In the genomic region with DNA sequence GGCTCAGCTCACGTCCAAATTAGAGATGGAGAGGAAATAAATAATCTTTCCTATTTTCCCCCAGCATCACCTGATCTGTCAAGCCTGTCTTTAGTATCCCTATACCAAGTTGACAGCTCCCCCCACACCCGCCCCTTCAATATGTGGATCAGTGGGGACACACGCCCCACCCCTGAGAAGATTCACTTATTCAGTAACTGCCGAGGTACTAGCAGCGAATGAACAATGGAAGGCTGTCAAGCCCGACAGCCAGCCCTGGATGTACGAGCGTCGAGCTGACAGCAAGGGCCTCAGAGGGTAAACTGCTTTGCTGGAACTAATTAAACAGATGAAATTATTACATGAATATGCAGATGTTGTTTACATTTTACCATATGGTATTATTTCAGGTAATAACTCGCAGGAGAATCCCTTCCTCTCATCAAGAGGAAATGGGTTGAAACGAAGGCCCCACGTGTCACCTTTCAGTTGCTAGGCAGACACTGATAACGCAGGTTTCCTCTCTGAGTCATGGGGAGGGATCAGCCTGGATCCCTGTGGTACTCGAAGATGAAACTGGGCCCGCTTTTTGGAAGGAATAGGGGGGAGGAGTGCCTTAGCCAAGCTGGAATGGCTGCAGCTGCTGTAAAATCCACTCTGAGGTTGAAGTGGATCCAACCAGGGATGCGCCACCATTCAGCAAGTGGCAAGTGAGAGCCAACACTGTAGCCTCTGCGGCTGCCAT, we compare ENCODE assay signal across 16 mouse cellular contexts.
A peak's percentile ranks its signal among the peaks of the same experiment; 100 is the strongest.
DNase-seq lines count a peak whose midpoint lies in the region; ATAC-seq lines count a peak whose summit lies in the region.
"Had no signal": no experiment of that assay in that cellular context is flagged by ENCODE, and none has a peak within 500 bp of the region (broad histone marks: within the 10 kb centered on the region; RNA-seq: fewer than 3 reads in every experiment).

No protein-coding gene starts in this region.

- no peaks in the 10 kb centered on the region for H3K9me3 ChIP-seq in midbrain, embryonic 13.5 days
- no peaks in the 10 kb centered on the region for H3K9me3 ChIP-seq in midbrain, embryonic 11.5 days (ENCODE audit: control insufficient read depth, low read length)
- no peaks in the 10 kb centered on the region for H3K9me3 ChIP-seq in hindbrain, embryonic 11.5 days (ENCODE audit: control insufficient read depth, low read length)
- no peaks in the 10 kb centered on the region for H3K9me3 ChIP-seq in midbrain, embryonic 16.5 days (replicated peaks; ENCODE audit: control insufficient read depth, low read length, poor library complexity, severe bottlenecking)
- H3K9me3 ChIP-seq in intestine, embryonic 15.5 days, result no peaks in the 10 kb centered on the region
- H3K9me3 ChIP-seq: limb, embryonic 10.5 days had no signal

- 0 out of 2 replicates have a peak, but pooled peaks cover 3% of the 10 kb centered on the region for H3K4me1 ChIP-seq in midbrain, embryonic 13.5 days (replicated peaks)
- no peaks in the 10 kb centered on the region for H3K4me1 ChIP-seq in midbrain, embryonic 11.5 days (ENCODE audit: control insufficient read depth, insufficient read depth, low read length)
- no peaks in the 10 kb centered on the region for H3K4me1 ChIP-seq in hindbrain, embryonic 11.5 days (replicated peaks; ENCODE audit: control insufficient read depth, insufficient read depth, low read length)
- no peaks in the 10 kb centered on the region for H3K4me1 ChIP-seq in midbrain, embryonic 16.5 days (ENCODE audit: control insufficient read depth, insufficient read depth, low read length)
- no peaks in the 10 kb centered on the region for H3K4me1 ChIP-seq in intestine, embryonic 15.5 days (replicated peaks)
- H3K4me1 ChIP-seq: limb, embryonic 10.5 days had no signal

- H3K27ac ChIP-seq in midbrain, embryonic 13.5 days, result peak overlapping the region; percentile 12; the same call in 1 of the 2 replicates
- no peak overlapping the region for H3K27ac ChIP-seq in midbrain, embryonic 11.5 days (ENCODE audit: low read depth, low read length)
- H3K27ac ChIP-seq in hindbrain, embryonic 11.5 days (ENCODE audit: low read depth, low read length), result no peak overlapping the region
- H3K27ac ChIP-seq in midbrain, embryonic 16.5 days (ENCODE audit: low read length), result no peak overlapping the region
- no peak overlapping the region for H3K27ac ChIP-seq in intestine, embryonic 15.5 days
- H3K27ac ChIP-seq: limb, embryonic 10.5 days; macrophage had no signal

- peak; percentile 4 for DNase-seq in adrenal gland, adult 2 months
- DNase-seq in adrenal gland, adult 8-10 months, result no peak
- DNase-seq in midbrain, embryonic 11.5 days (ENCODE audit: low spot score, missing footprints), result no peak
- DNase-seq in hindbrain, embryonic 11.5 days (ENCODE audit: low spot score), result peak; percentile 10
- DNase-seq in natural killer cell, adult 2 months (ENCODE audit: low spot score in 2 of 2), result no peak
- DNase-seq: adrenal gland, postnatal 36 days; cerebellum, adult 9-10 months; lung, adult 2 months; thymus, adult 2 months had no signal

- peak; percentile 68 for ATAC-seq in midbrain, embryonic 13.5 days
- no peak for ATAC-seq in midbrain, embryonic 11.5 days (ENCODE audit: low FRiP score)
- peak; percentile 63; the same call in 1 of the 2 replicates for ATAC-seq in hindbrain, embryonic 11.5 days (ENCODE audit: low FRiP score)
- peak; percentile 64 for ATAC-seq in midbrain, embryonic 16.5 days
- ATAC-seq in intestine, embryonic 15.5 days, result no peak
- ATAC-seq: intestine, embryonic 16.5 days had no signal

- no peak overlapping the region for H3K9ac ChIP-seq in midbrain, embryonic 13.5 days (replicated peaks)
- H3K9ac ChIP-seq in midbrain, embryonic 11.5 days (ENCODE audit: low read length), result no peak overlapping the region
- no peak overlapping the region for H3K9ac ChIP-seq in hindbrain, embryonic 11.5 days (ENCODE audit: low read depth, low read length)
- H3K9ac ChIP-seq in midbrain, embryonic 16.5 days (ENCODE audit: low read depth, low read length), result no peak overlapping the region
- no peak overlapping the region for H3K9ac ChIP-seq in intestine, embryonic 15.5 days

- no peaks in the 10 kb centered on the region for H3K36me3 ChIP-seq in midbrain, embryonic 13.5 days
- H3K36me3 ChIP-seq in midbrain, embryonic 11.5 days (ENCODE audit: control insufficient read depth, insufficient read depth, low read length), result no peaks in the 10 kb centered on the region
- H3K36me3 ChIP-seq in hindbrain, embryonic 11.5 days (ENCODE audit: control insufficient read depth, insufficient read depth, low read length), result no peaks in the 10 kb centered on the region
- H3K36me3 ChIP-seq in midbrain, embryonic 16.5 days (ENCODE audit: control insufficient read depth, insufficient read depth, low read length), result no peaks in the 10 kb centered on the region
- no peaks in the 10 kb centered on the region for H3K36me3 ChIP-seq in intestine, embryonic 15.5 days
- H3K36me3 ChIP-seq: limb, embryonic 10.5 days had no signal

- H3K4me3 ChIP-seq in midbrain, embryonic 13.5 days (replicated peaks), result no peak overlapping the region
- no peak overlapping the region for H3K4me3 ChIP-seq in midbrain, embryonic 11.5 days (ENCODE audit: low read depth, low read length)
- no peak overlapping the region for H3K4me3 ChIP-seq in hindbrain, embryonic 11.5 days (ENCODE audit: low read depth, low read length)
- no peak overlapping the region for H3K4me3 ChIP-seq in midbrain, embryonic 16.5 days (ENCODE audit: low read depth, low read length)
- no peak overlapping the region for H3K4me3 ChIP-seq in intestine, embryonic 15.5 days (replicated peaks)
- H3K4me3 ChIP-seq: limb, embryonic 10.5 days had no signal

- no peaks in the 10 kb centered on the region for H3K27me3 ChIP-seq in midbrain, embryonic 13.5 days
- H3K27me3 ChIP-seq in midbrain, embryonic 11.5 days (ENCODE audit: control insufficient read depth, insufficient read depth, low read length), result no peaks in the 10 kb centered on the region
- H3K27me3 ChIP-seq in hindbrain, embryonic 11.5 days (ENCODE audit: control insufficient read depth, insufficient read depth, low read length), result no peaks in the 10 kb centered on the region
- H3K27me3 ChIP-seq in midbrain, embryonic 16.5 days (ENCODE audit: control insufficient read depth, insufficient read depth, low read depth, low read length), result no peaks in the 10 kb centered on the region
- H3K27me3 ChIP-seq in intestine, embryonic 15.5 days (replicated peaks), result no peaks in the 10 kb centered on the region

- H3K4me2 ChIP-seq in midbrain, embryonic 13.5 days (replicated peaks), result no peak overlapping the region
- no peak overlapping the region for H3K4me2 ChIP-seq in midbrain, embryonic 11.5 days
- H3K4me2 ChIP-seq in hindbrain, embryonic 11.5 days (replicated peaks; ENCODE audit: low read depth, low read length), result no peak overlapping the region
- H3K4me2 ChIP-seq in midbrain, embryonic 16.5 days (ENCODE audit: low read length), result no peak overlapping the region
- H3K4me2 ChIP-seq in intestine, embryonic 15.5 days (replicated peaks), result no peak overlapping the region
- H3K4me2 ChIP-seq: liver, embryonic 11.5 days had no signal

- WGBS in midbrain, embryonic 13.5 days, result 49% methylated on average over 17 of the region's 17 CpGs
- WGBS in midbrain, embryonic 11.5 days, result 55% methylated on average over 17 of the region's 17 CpGs
- 45% methylated on average over 17 of the region's 17 CpGs for WGBS in hindbrain, embryonic 11.5 days
- 45% methylated on average over 17 of the region's 17 CpGs for WGBS in midbrain, embryonic 16.5 days
- 75% methylated on average over 17 of the region's 17 CpGs for WGBS in intestine, embryonic 15.5 days

Comparison
In these comparisons a context has a peak if more than half of its experiments do, and no peak if none do; other contexts are left out.
1. DNase-seq: peak in adrenal gland, adult 2 months (single experiment) and hindbrain, embryonic 11.5 days (single experiment); none in adrenal gland, adult 8-10 months (single experiment), midbrain, embryonic 11.5 days (single experiment) and natural killer cell, adult 2 months (0 of 2).
2. ATAC-seq: peak in midbrain, embryonic 13.5 days (single experiment), hindbrain, embryonic 11.5 days (single experiment) and midbrain, embryonic 16.5 days (single experiment); none in midbrain, embryonic 11.5 days (single experiment) and intestine, embryonic 15.5 days (single experiment).